Mouse (Mus musculus) mouse embryonic stem cell (cell line): ENCODE results near the gene Npas3.

Experiments
- in situ Hi-C, 2 experiments: fragments of 300-500 bp; cut with MboI; formaldehyde crosslinking; loops; 1 replicate in 1 of 2; 3 replicates in 1 of 2; pipeline ENCODE4 v1.14.3; 2019 to 2020; ENCODE audit warnings: low sequenced_read_pairs in 2 of 2, low pct_unique_long_range_greater_than_20kb in 1 of 2, mixed read lengths in 1 of 2; ENCODE audit not compliant: unreplicated experiment in 1 of 2

Gene Npas3

GRCm38 (mm10) chr12:53629483-53630120 is 381.1 kb downstream of the Npas3 start:
- in situ Hi-C loops, result no loop called here

GRCm38 (mm10) chr12:53630607-53631006 is 382.1 kb downstream of the Npas3 start:
- in situ Hi-C loops, result no loop called here

- in situ Hi-C loops, result no loop called here
These were observed 383.0 kb downstream of the Npas3 start for GRCm38 (mm10) chr12:53631315-53632106.

GRCm38 (mm10) chr12:53638571-53638970 is 390.1 kb downstream of the Npas3 start:
- in situ Hi-C loops, result no loop called here

GRCm38 (mm10) chr12:53647282-53647681 is 398.8 kb downstream of the Npas3 start:
- in situ Hi-C loops, result no loop called here

- in situ Hi-C loops, result no loop called here
These were observed 407.8 kb downstream of the Npas3 start for GRCm38 (mm10) chr12:53656301-53656700.

GRCm38 (mm10) chr12:53664084-53664483 is 415.6 kb downstream of the Npas3 start:
- in situ Hi-C loops, result no loop called here

- in situ Hi-C loops, result no loop called here
These were observed 423.4 kb downstream of the Npas3 start for GRCm38 (mm10) chr12:53671846-53672245.

- in situ Hi-C loops, result no loop called here
These were observed 428.7 kb downstream of the Npas3 start for GRCm38 (mm10) chr12:53677091-53677630.

- in situ Hi-C loops, result no loop called here
These were observed 429.7 kb downstream of the Npas3 start for GRCm38 (mm10) chr12:53678166-53678565.

GRCm38 (mm10) chr12:53679161-53679560 is 430.7 kb downstream of the Npas3 start:
- in situ Hi-C loops, result no loop called here

- in situ Hi-C loops, result no loop called here
These were observed 432.0 kb downstream of the Npas3 start for GRCm38 (mm10) chr12:53680501-53680900.

GRCm38 (mm10) chr12:53682036-53682435 is 433.6 kb downstream of the Npas3 start:
- in situ Hi-C loops, result no loop called here

- in situ Hi-C loops, result no loop called here
These were observed 444.0 kb downstream of the Npas3 start for GRCm38 (mm10) chr12:53692471-53692870.

- in situ Hi-C loops, result no loop called here
These were observed 445.9 kb downstream of the Npas3 start for GRCm38 (mm10) chr12:53694346-53694745.

- in situ Hi-C loops, result no loop called here
These were observed 446.8 kb downstream of the Npas3 start for GRCm38 (mm10) chr12:53695324-53695723.

- in situ Hi-C loops, result no loop called here
These were observed 449.2 kb downstream of the Npas3 start for GRCm38 (mm10) chr12:53697645-53698044.

GRCm38 (mm10) chr12:53698483-53699227 is 450.2 kb downstream of the Npas3 start:
- in situ Hi-C loops, result no loop called here

GRCm38 (mm10) chr12:53719896-53720295 is 471.4 kb downstream of the Npas3 start:
- in situ Hi-C loops, result no loop called here
